Mouse (Mus musculus) kidney, adult 2 months (tissue): Measurements from ENCODE around the gene Ralgapa1. TPM values are rescaled to one million over a fixed set of nuclear protein-coding genes. Genes with fewer than 3 reads are reported as not detected.

ENCODE experiments used
- DNase-seq: peaks from one replicate; pipeline ENCODE4 v3.0.0; 2021
- H3K27ac ChIP-seq: fragments of 200-500 bp; 2 replicates; pipeline ENCODE4 v1.5.1; 2012; ENCODE audit warnings: low read depth, low read length, control low read depth, inconsistent platforms; ENCODE audit not compliant: insufficient read depth
- H3K27me3 ChIP-seq: fragments of 200-500 bp; replicated peaks from 2 replicates; pipeline ENCODE4 v1.6.1; 2012; ENCODE audit warnings: mild to moderate bottlenecking, moderate library complexity, low read length, inconsistent platforms; ENCODE audit not compliant: control insufficient read depth, insufficient read depth
- H3K36me3 ChIP-seq: fragments of 200-500 bp; 2 replicates; pipeline ENCODE4 v1.6.1; 2012; ENCODE audit warnings: mild to moderate bottlenecking, moderate library complexity, low read length, inconsistent platforms; ENCODE audit not compliant: control insufficient read depth, insufficient read depth
- H3K4me1 ChIP-seq: fragments of 200-500 bp; 2 replicates; pipeline ENCODE4 v1.6.1; 2011; ENCODE audit warnings: low read length; ENCODE audit not compliant: control insufficient read depth, insufficient read depth
- H3K4me3 ChIP-seq: fragments of 200-500 bp; 2 replicates; pipeline ENCODE4 v1.5.1; 2011; ENCODE audit warnings: mild to moderate bottlenecking, low read depth, low read length, control low read depth; ENCODE audit not compliant: insufficient read depth
- CTCF ChIP-seq: fragments of 200-500 bp; conservative IDR thresholded peaks from 2 replicates; pipeline ENCODE4 v1.5.1; 2011; ENCODE audit warnings: low read depth, mild to moderate bottlenecking, control low read depth, low read length, moderate library complexity, mixed read lengths; ENCODE audit not compliant: insufficient read depth, insufficient read length
- POLR2A ChIP-seq: fragments of 200-500 bp; IDR thresholded peaks from one replicate; pipeline ENCODE4 v1.6.1; 2011; ENCODE audit warnings: low read depth, low read length, control low read depth
- WGBS: fragments of 180-500 bp; shearing (Covaris S2); methylation state at CpG from one replicate; pipeline ENCODE4 v1.1.7; 2018; 5-methylcytosine and 5-hydroxymethylcytosine counted together
- polyA plus RNA-seq: library from polyadenylated mRNA; depleted of rRNA; stranded (reverse); fragments of >200 nt; gene quantifications from 2 replicates; pipeline ENCODE4 v1.2.3, GENCODE M21; 2012

Ralgapa1 gene
- polyA plus RNA-seq, 1 experiment, result 20.2 TPM

GRCm38 (mm10) chr12:55623254-55623653, 197.7 kb downstream of the Ralgapa1 start:
- H3K4me1 ChIP-seq, result no peaks in the 10 kb centered on the region
- H3K27ac ChIP-seq, result no peak overlapping the region
- no peak for TF ChIP-seq CTCF
- TF ChIP-seq POLR2A, result no peak
- 89% methylated on average over 5 of the region's 5 CpGs for WGBS
- no peaks in the 10 kb centered on the region for H3K27me3 ChIP-seq
- H3K4me3 ChIP-seq, result no peak overlapping the region
- no peaks in the 10 kb centered on the region; the same call in 1 of the 2 replicates for H3K36me3 ChIP-seq
- no peak for DNase-seq

DNA sequence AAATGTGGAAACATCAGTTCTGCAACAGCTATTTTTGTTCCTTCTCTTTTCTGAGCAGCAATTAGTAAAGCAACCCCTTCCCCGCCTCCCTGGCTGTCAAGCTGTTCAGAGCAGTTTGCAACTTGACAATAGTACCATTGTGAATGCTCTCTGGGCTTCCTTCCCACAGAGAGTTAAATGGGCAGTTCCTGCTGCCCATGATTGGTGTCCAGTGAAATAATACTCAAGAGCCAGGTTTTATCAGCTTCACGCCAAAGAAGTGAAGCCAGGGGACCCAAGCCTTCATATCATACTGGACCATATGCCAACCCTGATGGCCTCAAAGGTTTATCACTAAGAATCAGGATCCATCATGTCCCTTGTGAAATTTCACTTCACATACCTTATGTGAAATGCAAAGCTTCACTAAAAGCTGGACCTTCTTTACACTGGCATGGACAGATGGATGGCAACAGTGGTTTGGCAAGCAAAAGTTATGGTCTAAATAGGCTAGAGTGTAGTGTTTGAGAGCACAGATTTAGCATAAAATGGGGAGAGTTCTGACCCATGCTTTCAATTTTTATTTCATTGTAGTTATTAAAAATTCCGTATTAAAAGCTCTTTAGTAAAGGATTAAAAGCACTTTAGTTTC, 198.2 kb downstream of the Ralgapa1 start:
- no peak for DNase-seq
- no peak for TF ChIP-seq POLR2A
- TF ChIP-seq CTCF, result no peak
- Histone ChIP-seq H3K4me1 (no peaks in the 10 kb centered on the region), H3K4me3 (no peak overlapping the region), H3K27ac (no peak overlapping the region), H3K36me3 (no peaks in the 10 kb centered on the region; the same call in 1 of the 2 replicates), H3K27me3 (no peaks in the 10 kb centered on the region)
- 74% methylated on average over 3 of the region's 3 CpGs for WGBS

DNA sequence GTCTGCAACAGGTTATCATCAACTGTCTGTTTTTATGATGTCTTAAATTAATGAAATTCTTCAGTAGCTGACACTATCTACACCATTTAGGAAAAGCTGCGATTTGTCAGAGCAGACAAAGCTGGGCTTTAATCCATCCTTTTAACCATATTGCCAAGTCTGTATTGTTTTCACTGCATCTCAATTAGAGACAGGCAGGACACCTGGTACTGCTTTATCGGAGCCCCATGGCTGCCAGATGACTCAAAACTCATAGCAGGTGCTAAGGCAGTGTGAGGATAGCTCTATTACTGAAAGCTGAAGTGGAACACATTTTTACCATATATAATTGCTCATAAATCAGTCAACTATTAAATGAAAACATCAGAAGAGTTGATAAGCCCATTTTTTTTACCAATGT, 200.6 kb downstream of the Ralgapa1 start:
- Histone ChIP-seq H3K4me1 (no peaks in the 10 kb centered on the region), H3K27ac (no peak overlapping the region), H3K27me3 (no peaks in the 10 kb centered on the region), H3K4me3 (no peak overlapping the region), H3K36me3 (no peaks in the 10 kb centered on the region; the same call in 1 of the 2 replicates)
- TF ChIP-seq POLR2A, result no peak
- TF ChIP-seq CTCF, result no peak
- 90% methylated on average over 2 of the region's 2 CpGs for WGBS
- DNase-seq, result no peak

DNA sequence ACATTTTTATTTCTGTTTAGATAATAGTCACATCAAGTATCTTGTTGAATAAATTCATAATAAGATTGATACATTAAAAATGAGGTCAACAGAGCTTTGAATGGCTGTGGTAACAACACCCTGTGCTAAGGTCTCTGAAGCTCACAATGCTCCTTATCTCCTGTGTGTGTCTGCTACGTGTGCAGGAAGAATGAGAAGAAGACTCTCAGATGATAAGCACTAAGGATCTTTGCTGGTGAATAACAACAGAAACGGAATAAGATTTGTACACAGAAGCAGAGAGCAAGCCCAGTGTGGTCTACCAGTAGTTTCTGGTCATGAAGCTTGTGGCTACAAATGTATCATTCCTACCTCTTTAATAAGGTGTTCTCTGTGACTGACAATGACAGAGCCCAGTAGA, 210.2 kb downstream of the Ralgapa1 start:
- Histone ChIP-seq H3K4me1 (no peaks in the 10 kb centered on the region), H3K36me3 (peaks cover 2% of the 10 kb centered on the region), H3K27ac (no peak overlapping the region), H3K27me3 (no peaks in the 10 kb centered on the region), H3K4me3 (no peak overlapping the region)
- no peak for TF ChIP-seq POLR2A
- no peak for TF ChIP-seq CTCF
- 94% methylated on average over 2 of the region's 2 CpGs for WGBS
- no peak for DNase-seq

- 61% methylated on average over 4 of the region's 4 CpGs for WGBS
- no peak for TF ChIP-seq CTCF
- no peak for DNase-seq
- peaks cover 2% of the 10 kb centered on the region for H3K36me3 ChIP-seq
- H3K4me1 ChIP-seq, result no peaks in the 10 kb centered on the region
- H3K27ac ChIP-seq, result no peak overlapping the region
- no peaks in the 10 kb centered on the region for H3K27me3 ChIP-seq
- H3K4me3 ChIP-seq, result no peak overlapping the region
Observed at GRCm38 (mm10) chr12:55607902-55608301, 213.1 kb downstream of the Ralgapa1 start.

DNA sequence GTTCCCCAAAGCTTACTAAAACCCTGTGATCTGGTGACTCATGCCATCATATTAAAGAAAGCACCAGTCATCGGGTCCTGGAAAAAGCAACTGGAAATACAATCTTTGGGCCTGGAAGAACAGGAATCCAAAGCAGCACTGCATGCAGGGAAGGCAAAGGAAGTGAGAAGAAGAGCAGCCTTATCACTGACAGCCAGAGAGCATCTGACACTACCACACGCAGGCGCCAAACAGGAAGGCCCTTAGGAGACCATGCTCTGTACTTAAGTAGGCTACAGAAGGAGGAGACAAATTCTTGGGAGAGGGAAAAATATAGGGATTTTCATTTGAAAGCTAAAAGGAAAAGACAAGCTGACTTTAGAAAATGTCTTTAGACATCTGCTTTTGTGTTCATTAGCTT, 216.6 kb downstream of the Ralgapa1 start:
- 81% methylated on average over 3 of the region's 3 CpGs for WGBS
- no peaks in the 10 kb centered on the region for H3K4me1 ChIP-seq
- no peaks in the 10 kb centered on the region for H3K36me3 ChIP-seq
- no peak for DNase-seq
- peaks cover 2% of the 10 kb centered on the region; the same call in 1 of the 2 replicates for H3K27me3 ChIP-seq
- TF ChIP-seq CTCF (no peak), POLR2A (no peak)
- H3K4me3 ChIP-seq, result no peak overlapping the region
- H3K27ac ChIP-seq, result no peak overlapping the region

GRCm38 (mm10) chr12:55600503-55600994, 220.4 kb downstream of the Ralgapa1 start:
- no peak overlapping the region for H3K27ac ChIP-seq
- 8% methylated on average over 42 of the region's 42 CpGs for WGBS
- no peak overlapping the region for H3K4me3 ChIP-seq
- no peak for TF ChIP-seq CTCF
- no peak for TF ChIP-seq POLR2A
- no peaks in the 10 kb centered on the region for H3K36me3 ChIP-seq
- no peak for DNase-seq
- peaks cover 2% of the 10 kb centered on the region; the same call in 1 of the 2 replicates for H3K27me3 ChIP-seq
- no peaks in the 10 kb centered on the region for H3K4me1 ChIP-seq
